Mouse (Mus musculus): ENCODE data around the gene Ddi2.

The Ddi2 gene

DNA sequence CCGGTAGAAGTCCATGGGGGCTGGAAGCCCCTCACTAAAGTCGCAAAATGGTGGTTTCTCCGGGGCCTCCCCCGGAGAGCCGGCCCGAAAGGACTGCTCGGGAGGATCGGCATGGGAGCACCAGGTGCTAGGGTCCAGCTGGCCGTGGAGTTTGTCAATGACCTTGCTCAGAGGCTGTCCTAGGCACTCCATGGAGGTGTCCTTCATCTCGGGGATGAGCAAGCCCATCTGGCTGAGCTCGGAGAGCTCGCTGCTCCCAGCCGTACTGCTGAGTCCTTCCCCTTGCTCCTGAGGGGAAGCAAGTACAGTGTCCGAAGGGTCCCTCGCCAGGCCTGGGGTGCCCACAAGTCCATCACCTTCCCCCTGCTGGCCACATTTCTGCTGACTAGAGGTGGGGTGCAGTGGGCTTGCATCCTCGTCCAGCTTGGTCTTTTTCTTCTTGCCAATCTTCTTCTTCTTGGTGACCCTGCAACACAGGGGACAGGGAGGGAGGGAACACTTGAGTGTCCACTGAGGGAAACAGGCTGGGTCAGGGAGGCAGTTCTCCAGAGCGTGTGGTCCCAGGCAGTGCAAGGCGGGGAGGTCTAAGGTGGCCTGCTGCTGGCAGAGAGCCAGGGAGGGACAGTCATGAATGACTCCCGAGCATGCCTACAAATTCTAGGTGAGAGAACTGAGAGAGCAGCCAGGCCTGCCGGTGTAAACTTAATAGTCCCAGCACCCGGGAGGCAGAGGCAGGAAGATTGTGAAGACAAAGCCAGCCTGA lies 90.9 kb downstream of the Ddi2 start:
- no peak for ATAC-seq (ENCODE audit: insufficient number of reproducible peaks, low FRiP score, low TSS enrichment)

DNA sequence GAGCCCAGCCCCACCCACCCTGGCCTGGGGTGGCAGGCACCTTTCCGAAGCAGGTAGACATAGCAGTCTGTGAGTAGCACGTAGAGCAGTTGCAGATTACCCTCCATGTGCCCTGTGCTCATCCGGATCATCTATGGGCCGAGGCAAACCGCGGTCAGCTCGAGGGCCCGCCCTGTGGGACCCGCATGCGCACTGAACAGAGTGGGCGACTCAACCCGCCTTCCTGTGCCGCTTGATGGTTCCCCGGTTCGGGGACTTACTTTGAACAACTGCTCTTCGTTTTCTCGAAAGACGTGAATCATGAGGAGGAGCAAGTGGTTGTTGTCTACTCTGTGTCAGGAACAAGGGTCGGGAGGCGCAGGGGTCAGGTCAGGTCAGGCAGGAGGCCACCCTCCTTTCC lies 92.0 kb downstream of the Ddi2 start:
- ATAC-seq (ENCODE audit: insufficient number of reproducible peaks, low FRiP score, low TSS enrichment) = no peak

DNA sequence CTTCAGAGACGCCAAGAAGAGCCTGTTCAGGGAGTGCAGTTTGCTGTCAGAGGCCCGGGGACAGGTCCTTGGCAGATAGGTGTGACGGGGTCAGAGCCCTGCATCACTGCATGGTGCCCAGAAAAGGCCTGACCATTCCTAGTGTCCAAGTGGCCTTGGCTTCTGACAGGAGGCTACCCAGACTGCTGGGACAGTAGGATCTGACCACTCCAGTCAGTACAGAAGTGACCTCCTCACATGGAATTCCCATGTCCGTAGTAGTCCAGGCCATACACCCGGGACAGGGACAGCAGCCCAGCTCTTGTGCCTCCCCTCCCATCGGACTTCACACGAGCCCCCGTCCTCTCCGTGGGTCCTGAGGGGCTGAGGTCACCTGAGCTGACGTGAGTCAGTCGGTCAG lies 93.2 kb downstream of the Ddi2 start:
- ATAC-seq (ENCODE audit: insufficient number of reproducible peaks, low FRiP score, low TSS enrichment) = no peak

DNA sequence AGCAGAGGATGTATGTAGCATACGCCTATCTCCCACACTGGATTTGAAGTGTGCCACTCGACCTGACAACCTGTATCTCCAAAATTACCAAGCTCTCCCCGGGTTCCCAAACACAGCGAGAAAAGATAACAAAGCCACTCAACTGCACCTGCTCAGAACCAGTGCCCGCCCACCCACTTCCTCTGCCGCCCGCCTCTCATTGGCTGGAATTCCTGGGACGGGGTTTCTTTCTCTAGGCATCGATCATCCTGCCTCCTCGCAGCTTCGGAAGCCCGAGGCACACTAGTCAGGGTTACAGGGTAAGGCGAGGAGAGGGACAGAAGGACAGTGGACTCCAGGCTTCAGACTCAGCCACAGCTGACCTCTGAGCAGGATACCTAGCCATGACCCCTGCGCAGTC lies 94.6 kb downstream of the Ddi2 start:
- no peak for ATAC-seq (ENCODE audit: insufficient number of reproducible peaks, low FRiP score, low TSS enrichment)
